Mouse (Mus musculus) megakaryocyte, embryonic 14.5 days (primary cell): ENCODE measurements around the gene Spata31d1d. TPM values are rescaled to one million over a fixed set of nuclear protein-coding genes. Genes with fewer than 3 reads are reported as not detected.

Source experiments
- H3K27me3 ChIP-seq: replicated peaks from 2 replicates; pipeline ENCODE3; 2012; ENCODE audit warnings: inconsistent platforms
- H3K36me3 ChIP-seq: replicated peaks from 2 replicates; pipeline ENCODE3; 2012; ENCODE audit warnings: low read length, inconsistent platforms, mixed read lengths
- H3K4me1 ChIP-seq: 2 replicates; pipeline ENCODE4 v1.6.1; 2012; ENCODE audit warnings: inconsistent platforms
- H3K4me3 ChIP-seq: replicated peaks from 2 replicates; pipeline ENCODE3; 2012; ENCODE audit warnings: moderate library complexity, mild to moderate bottlenecking, inconsistent platforms
- H3K9me3 ChIP-seq: 2 replicates; pipeline ENCODE4 v1.6.1; 2012; ENCODE audit warnings: inconsistent platforms
- FLI1 ChIP-seq: IDR thresholded peaks from 2 replicates; pipeline ENCODE4 v1.6.1; 2012; ENCODE audit warnings: low read length, inconsistent platforms, mixed read lengths
- GATA1 ChIP-seq: IDR thresholded peaks from 3 replicates; pipeline ENCODE4 v1.6.1; 2012; ENCODE audit warnings: mixed read lengths, low read length, inconsistent platforms, borderline replicate concordance
- polyA plus RNA-seq: library from polyadenylated mRNA; stranded (reverse); fragments of >175 nt; gene quantifications from 2 replicates; pipeline ENCODE4 v1.2.3, GENCODE M21; 2012; ENCODE audit warnings: low replicate concordance; ENCODE audit not compliant: insufficient read depth

The Spata31d1d gene
- polyA plus RNA-seq, 1 experiment: 0.04 TPM

DNA sequence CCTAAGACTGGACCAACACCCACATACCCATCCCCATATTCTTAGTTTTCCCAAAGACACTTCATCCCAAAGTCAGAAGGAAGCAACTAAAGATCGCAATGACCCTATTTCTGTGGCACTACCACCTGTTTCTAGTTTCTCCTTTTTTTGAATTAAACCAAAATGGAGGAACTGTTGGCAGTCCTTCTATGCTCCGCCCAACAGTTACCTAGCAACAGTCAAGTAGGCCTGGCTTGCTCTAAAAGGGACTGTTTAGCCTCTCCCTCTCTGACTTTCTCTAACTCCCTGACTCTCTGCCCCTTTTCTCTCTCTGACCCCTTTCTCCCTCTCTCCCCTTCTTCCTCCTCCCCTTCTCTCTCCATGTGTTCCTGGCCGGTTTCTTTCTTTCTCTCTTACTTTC, 46.3 kb downstream of the Spata31d1d start:
- TF ChIP-seq FLI1 (no peak), GATA1 (no peak)
- Histone ChIP-seq H3K27me3 (peaks cover 30% of the 10 kb centered on the region), H3K36me3 (no peaks in the 10 kb centered on the region), H3K4me1 (peaks cover 6% of the 10 kb centered on the region), H3K4me3 (no peak overlapping the region), H3K9me3 (no peaks in the 10 kb centered on the region)

DNA sequence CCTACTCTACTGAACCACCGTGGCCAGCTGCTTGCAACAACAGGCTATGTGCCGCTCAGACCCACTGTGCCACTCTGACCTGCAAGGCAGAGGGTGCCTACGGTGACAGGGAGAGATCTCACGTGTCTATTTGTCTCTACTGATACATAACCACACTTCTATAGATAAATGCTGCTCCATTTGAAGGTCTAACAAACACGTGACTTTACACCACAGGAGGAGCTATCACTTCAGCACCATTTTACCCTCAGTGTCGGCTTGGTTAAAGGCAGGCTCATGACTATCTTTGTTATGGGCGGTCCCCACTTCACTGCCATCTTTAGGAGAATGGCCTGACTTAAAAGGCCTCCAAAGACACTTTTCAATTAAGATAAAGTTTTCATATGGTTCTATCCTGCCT, 48.9 kb downstream of the Spata31d1d start:
- peaks cover 37% of the 10 kb centered on the region for H3K27me3 ChIP-seq
- H3K9me3 ChIP-seq: no peaks in the 10 kb centered on the region
- H3K4me1 ChIP-seq: peaks cover 6% of the 10 kb centered on the region
- H3K36me3 ChIP-seq: no peaks in the 10 kb centered on the region
- peak overlapping the region; percentile 11 for H3K4me3 ChIP-seq
- TF ChIP-seq FLI1 (no peak), GATA1 (no peak)

DNA sequence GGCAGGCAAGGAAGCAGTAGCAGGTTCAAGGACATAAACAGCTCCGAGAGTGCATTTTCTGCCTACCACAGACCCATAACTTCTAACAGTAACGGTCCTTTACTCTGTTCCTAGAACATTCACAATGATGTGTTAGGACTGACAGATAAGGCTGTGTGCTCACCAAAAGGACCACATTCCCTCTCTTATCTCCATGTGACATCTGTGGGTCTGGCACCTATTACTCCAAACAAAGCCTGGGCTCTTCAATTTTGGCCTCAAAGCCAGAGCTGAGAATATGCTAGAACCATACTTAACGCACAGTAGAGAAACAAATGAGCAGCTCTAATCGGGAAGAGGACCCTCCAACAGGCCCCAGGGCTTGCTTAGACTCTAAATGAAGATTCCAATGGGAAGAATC, 51.6 kb downstream of the Spata31d1d start:
- H3K4me3 ChIP-seq: no peak overlapping the region
- H3K27me3 ChIP-seq: peaks cover 37% of the 10 kb centered on the region
- peaks cover 9% of the 10 kb centered on the region for H3K4me1 ChIP-seq
- no peaks in the 10 kb centered on the region for H3K9me3 ChIP-seq
- TF ChIP-seq GATA1 (no peak), FLI1 (no peak)
- no peaks in the 10 kb centered on the region for H3K36me3 ChIP-seq

DNA sequence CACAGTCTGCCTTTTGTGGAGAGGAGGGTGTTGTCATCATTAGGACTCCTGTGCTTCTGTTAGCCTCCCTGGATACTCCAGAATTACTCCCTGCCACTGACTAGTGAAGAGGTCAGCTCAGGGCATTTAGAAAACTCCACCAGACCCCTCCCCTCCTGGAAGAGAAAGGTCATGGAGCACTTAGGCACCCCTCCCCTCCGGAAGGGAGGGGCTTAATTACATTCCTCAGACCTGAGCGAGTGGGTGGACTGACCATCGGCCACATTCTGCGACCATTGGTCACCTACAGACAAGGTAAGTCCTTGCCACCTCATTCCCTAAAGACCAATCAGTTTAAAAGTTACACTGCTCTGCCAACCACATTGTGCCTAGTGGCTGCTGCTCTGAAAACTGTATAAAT, 52.2 kb downstream of the Spata31d1d start:
- Histone ChIP-seq H3K4me1 (peaks cover 15% of the 10 kb centered on the region), H3K4me3 (no peak overlapping the region), H3K27me3 (peaks cover 37% of the 10 kb centered on the region), H3K36me3 (no peaks in the 10 kb centered on the region), H3K9me3 (no peaks in the 10 kb centered on the region)
- TF ChIP-seq GATA1: no peak
- TF ChIP-seq FLI1: no peak

DNA sequence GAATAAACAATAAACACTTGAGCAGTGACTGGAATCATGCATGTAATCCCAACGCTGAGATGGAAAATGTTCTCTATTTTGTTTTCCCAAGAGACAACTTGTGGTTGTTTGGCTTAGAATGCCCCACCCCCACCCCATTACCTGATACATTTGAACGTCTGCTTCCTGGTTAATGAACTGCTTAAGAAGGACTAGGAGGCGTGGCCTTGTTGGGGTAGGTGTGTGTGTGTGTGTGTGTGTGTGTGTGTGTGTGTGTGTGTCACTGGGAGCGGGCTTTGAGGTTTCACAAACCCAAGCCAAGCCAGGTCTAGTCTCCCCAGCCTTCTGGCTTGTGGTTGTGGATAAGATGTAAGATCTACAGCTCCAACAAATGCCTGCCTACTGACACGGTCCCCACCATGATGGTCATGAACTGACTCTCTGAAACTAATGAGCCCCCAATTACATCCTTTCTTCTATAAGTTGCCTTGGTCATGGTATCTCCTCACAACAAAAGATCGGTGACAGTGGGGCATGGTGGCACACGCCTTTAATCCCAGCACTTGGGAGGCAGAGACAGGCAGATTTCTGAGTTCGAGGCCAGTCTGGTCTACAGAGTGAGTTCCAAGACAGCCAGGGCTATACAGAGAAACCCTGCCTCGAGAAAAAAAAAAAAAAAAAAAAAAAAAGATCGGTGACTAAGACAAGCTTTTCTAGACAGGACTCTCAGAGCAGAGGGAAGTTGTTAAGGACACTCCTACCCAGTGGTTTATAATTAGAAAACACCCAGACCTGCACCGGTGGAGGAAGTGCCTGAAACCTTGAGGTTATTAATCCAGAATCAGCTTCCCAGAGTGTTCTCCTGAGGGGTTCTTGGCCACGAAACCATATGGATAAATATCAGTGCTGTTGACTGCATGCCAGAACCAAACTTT, 55.0 kb downstream of the Spata31d1d start:
- no peak overlapping the region for H3K4me3 ChIP-seq
- peaks cover 24% of the 10 kb centered on the region for H3K27me3 ChIP-seq
- no peak for TF ChIP-seq FLI1
- no peak for TF ChIP-seq GATA1
- no peaks in the 10 kb centered on the region for H3K36me3 ChIP-seq
- no peaks in the 10 kb centered on the region for H3K9me3 ChIP-seq
- H3K4me1 ChIP-seq: peaks cover 32% of the 10 kb centered on the region

Other genes with a start within 250 kb of the Spata31d1d start
- 0.53 TPM in 1 of 2 replicates, not detected in the other for gene Agtpbp1, start 146.5 kb downstream of the Spata31d1d start, polyA plus RNA-seq
- 4.9 and 10.7 TPM in 2 replicates for gene Naa35, start 146.5 kb downstream of the Spata31d1d start, polyA plus RNA-seq
- gene Golm1, start 55.9 kb downstream of the Spata31d1d start, polyA plus RNA-seq: 1.9 and 3.4 TPM in 2 replicates
- gene 4921517D22Rik, start 37.6 kb downstream of the Spata31d1d start, polyA plus RNA-seq: not detected in 2 replicates
- gene Spata31d1a, start 21.4 kb downstream of the Spata31d1d start, polyA plus RNA-seq: not detected in 2 replicates
- gene Spata31d1b, start 19.5 kb downstream of the Spata31d1d start, polyA plus RNA-seq: not detected in 2 replicates
- not detected in 2 replicates for gene 1700014D04Rik, start 15.0 kb upstream of the Spata31d1d start, polyA plus RNA-seq
- 58.1 and 113 TPM in 2 replicates for gene Isca1, start 38.1 kb upstream of the Spata31d1d start, polyA plus RNA-seq
- 8.0 and 26.4 TPM in 2 replicates for gene Gm49354, start 50.5 kb upstream of the Spata31d1d start, polyA plus RNA-seq
- gene Tut7, start 91.4 kb upstream of the Spata31d1d start, polyA plus RNA-seq: 4.3 and 11.4 TPM in 2 replicates